Mouse (Mus musculus) cerebellum, adult 18-20 months (tissue): ENCODE data around the gene Krt31.

Source experiments
- DNase-seq, 2 experiments: peaks; one replicate each; pipeline ENCODE4 v3.0.0; 2021

Gene Krt31

GRCm38 (mm10) chr11:100050451-100050850, at the start of gene Krt31:
Gene Krt31 (minus strand): TSS chr11:100050551.
- DNase-seq, result no peak

GRCm38 (mm10) chr11:100097819-100098218, 47.5 kb upstream of the Krt31 start:
- DNase-seq, result no peak

GRCm38 (mm10) chr11:100096141-100096540, 45.8 kb upstream of the Krt31 start, which contains the start of gene Krt35:
Gene Krt35 (minus strand): TSS chr11:100096241.
- DNase-seq, result no peak

GRCm38 (mm10) chr11:100088378-100089025, 38.2 kb upstream of the Krt31 start:
- DNase-seq, result no peak

GRCm38 (mm10) chr11:100087861-100088260, 37.5 kb upstream of the Krt31 start, which contains the start of gene Krt32:
Gene Krt32 (minus strand): TSS chr11:100088226.
- no peak for DNase-seq

GRCm38 (mm10) chr11:100073873-100074272, 23.5 kb upstream of the Krt31 start:
- no peak for DNase-seq

- no peak for DNase-seq
Observed at GRCm38 (mm10) chr11:100067293-100068036, 17.1 kb upstream of the Krt31 start.

GRCm38 (mm10) chr11:100066236-100067010, 16.1 kb upstream of the Krt31 start:
- peak in 1 of 2 experiments; percentile 13 for DNase-seq

GRCm38 (mm10) chr11:100058875-100059274, 8.5 kb upstream of the Krt31 start:
- no peak for DNase-seq

- no peak for DNase-seq
Observed at GRCm38 (mm10) chr11:100055686-100056655, 5.6 kb upstream of the Krt31 start.

- no peak for DNase-seq
Observed at GRCm38 (mm10) chr11:100047193-100047592, 3.2 kb downstream of the Krt31 start.

GRCm38 (mm10) chr11:100046303-100046866, 4.0 kb downstream of the Krt31 start:
- no peak for DNase-seq

GRCm38 (mm10) chr11:100041454-100041853, 8.9 kb downstream of the Krt31 start, which contains the start of gene Krt34:
Gene Krt34 (minus strand): TSS chr11:100041554.
- DNase-seq, result no peak

GRCm38 (mm10) chr11:100029768-100030167, 20.6 kb downstream of the Krt31 start, which contains the start of gene Krt33b:
Gene Krt33b (minus strand): TSS chr11:100029868.
- no peak for DNase-seq

- no peak for DNase-seq
Observed at GRCm38 (mm10) chr11:100021438-100021837, 28.9 kb downstream of the Krt31 start.

- DNase-seq, result no peak
Observed at GRCm38 (mm10) chr11:100019466-100019865, 30.9 kb downstream of the Krt31 start.

- no peak for DNase-seq
Observed at GRCm38 (mm10) chr11:100016112-100016511, 34.2 kb downstream of the Krt31 start, which contains the start of gene Krt33a. Gene Krt33a (minus strand): TSS chr11:100016212.

GRCm38 (mm10) chr11:100013691-100014171, 36.6 kb downstream of the Krt31 start:
- DNase-seq, result no peak

- no peak for DNase-seq
Observed at GRCm38 (mm10) chr11:100010682-100011081, 39.7 kb downstream of the Krt31 start.

GRCm38 (mm10) chr11:100008336-100008735, 42.0 kb downstream of the Krt31 start:
- DNase-seq, result no peak

- DNase-seq, result no peak
Observed at GRCm38 (mm10) chr11:100006624-100007023, 43.7 kb downstream of the Krt31 start.
